Comparison of ENCODE assay signal across 9 mouse cellular contexts in genomic region chr10:127604465-127605250, GRCm38 (mm10). TPM values are rescaled to one million over a fixed set of nuclear protein-coding genes. Genes with fewer than 3 reads are reported as not detected.
DNase-seq lines count a peak whose midpoint lies in the region; ATAC-seq and TF ChIP-seq lines count a peak whose summit lies in the region.
"Had no signal": no experiment of that assay in that cellular context is flagged by ENCODE, and none has a peak within 500 bp of the region (broad histone marks: within the 10 kb centered on the region; RNA-seq: fewer than 3 reads in every experiment).

No protein-coding gene starts in this region.

- peak; percentile 53 for ATAC-seq in kidney, embryonic 15.5 days (replicated peaks; ENCODE audit: low FRiP score)
- no peak for ATAC-seq in frontal cortex, adult (ENCODE audit: low TSS enrichment)

- peaks cover 23% of the 10 kb centered on the region for H3K4me1 ChIP-seq in spleen, adult 2 months (ENCODE audit: control insufficient read depth, insufficient read depth, insufficient read length)
- H3K4me1 ChIP-seq in cortical plate, adult 2 months (ENCODE audit: control insufficient read depth, insufficient read depth, low read length): peaks cover 2% of the 10 kb centered on the region; the same call in 1 of the 2 replicates
- H3K4me1 ChIP-seq in kidney, embryonic 15.5 days: peaks cover 66% of the 10 kb centered on the region

- TF ChIP-seq POLR2A in spleen, adult 2 months (IDR thresholded peaks at IDR 0.05; ENCODE audit: low read depth, low read length): no peak
- no peak for TF ChIP-seq POLR2A in cortical plate, adult 2 months (IDR thresholded peaks at IDR 0.05; ENCODE audit: extremely low read depth, insufficient read depth, low read length)

- TF ChIP-seq CTCF in spleen, adult 2 months (IDR thresholded peaks at IDR 0.05; ENCODE audit: extremely low read depth, insufficient read depth, insufficient read length, insufficient replicate concordance): no peak
- TF ChIP-seq CTCF in cortical plate, adult 2 months (IDR thresholded peaks at IDR 0.05; ENCODE audit: extremely low read depth, insufficient read depth, low read length): no peak

- no peaks in the 10 kb centered on the region for H3K9me3 ChIP-seq in kidney, embryonic 15.5 days (replicated peaks)
- H3K9me3 ChIP-seq: neural tube, embryonic 13.5 days had no signal

- DNase-seq in spleen, adult 2 months (ENCODE audit: low read depth in 1 of 2, low spot score in 2 of 2): peak in 1 of 2 experiments; percentile 26
- no peak for DNase-seq in spleen, adult 12 weeks (ENCODE audit: low spot score)
- peak; percentile 59 for DNase-seq in lung, postnatal 25 days (ENCODE audit: low spot score)
- no peak for DNase-seq in testis, postnatal 10 days (ENCODE audit: low spot score)
- DNase-seq in embryo, embryonic 10 days (ENCODE audit: low spot score): no peak

- 10% methylated on average over 15 of the region's 15 CpGs for WGBS in spleen, adult 2 months
- 7% methylated on average over 15 of the region's 15 CpGs for WGBS in kidney, embryonic 15.5 days

- no peaks in the 10 kb centered on the region for H3K27me3 ChIP-seq in spleen, adult 2 months (ENCODE audit: control insufficient read depth, insufficient read depth, low read length)
- H3K27me3 ChIP-seq in kidney, embryonic 15.5 days: no peaks in the 10 kb centered on the region
- H3K27me3 ChIP-seq: neural tube, embryonic 13.5 days had no signal

- no peak overlapping the region for H3K9ac ChIP-seq in kidney, embryonic 15.5 days
- H3K9ac ChIP-seq: neural tube, embryonic 13.5 days had no signal

- peak overlapping the region; percentile 67 for H3K27ac ChIP-seq in spleen, adult 2 months (ENCODE audit: insufficient read depth, low read length)
- H3K27ac ChIP-seq in cortical plate, adult 2 months (ENCODE audit: insufficient read depth, low read length): 0 out of 2 replicates have a peak overlapping the region, but pooled peaks have one; percentile 0
- peak overlapping the region; percentile 70 for H3K27ac ChIP-seq in kidney, embryonic 15.5 days
- H3K27ac ChIP-seq: neural tube, embryonic 13.5 days had no signal

- H3K4me3 ChIP-seq in spleen, adult 2 months (ENCODE audit: extremely low read depth, insufficient read depth, insufficient read length): no peak overlapping the region
- H3K4me3 ChIP-seq in cortical plate, adult 2 months (ENCODE audit: insufficient read depth, low read length): no peak overlapping the region
- H3K4me3 ChIP-seq in kidney, embryonic 15.5 days (replicated peaks): no peak overlapping the region
- H3K4me3 ChIP-seq: neural tube, embryonic 13.5 days had no signal

- H3K36me3 ChIP-seq in spleen, adult 2 months (ENCODE audit: control insufficient read depth, insufficient read depth, low read length): no peaks in the 10 kb centered on the region
- H3K36me3 ChIP-seq in kidney, embryonic 15.5 days: peaks cover 33% of the 10 kb centered on the region

- H3K4me2 ChIP-seq in kidney, embryonic 15.5 days: peak overlapping the region; percentile 32
- H3K4me2 ChIP-seq: neural tube, embryonic 13.5 days had no signal

RNA-seq across cellular contexts. Expression of gene Lrp1, which starts 16.3 kb away (rescaled TPM):
- 98.7 and 99.4 TPM in 2 replicates for polyA plus RNA-seq in spleen, adult 2 months (2012; rRNA removed)
- 294 and 309 TPM in 2 replicates for polyA plus RNA-seq in cortical plate, adult 2 months (2012; rRNA removed)
- 52.4 and 65.0 TPM in 2 replicates for polyA plus RNA-seq in kidney, embryonic 15.5 days (2015; fragmentation: Nextera tagmentation; extraction: Ambion mirVana)

RNA-seq across cellular contexts. Expression of gene Stat6, which starts 38.1 kb away (rescaled TPM):
- polyA plus RNA-seq in spleen, adult 2 months (2012; rRNA removed): 120 and 126 TPM in 2 replicates
- polyA plus RNA-seq in cortical plate, adult 2 months (2012; rRNA removed): 11.9 and 12.6 TPM in 2 replicates
- 26.5 and 27.2 TPM in 2 replicates for polyA plus RNA-seq in kidney, embryonic 15.5 days (2015; fragmentation: Nextera tagmentation; extraction: Ambion mirVana)

Comparison
In these comparisons a context has a peak if more than half of its experiments do, and no peak if none do; other contexts are left out.
1. H3K27ac ChIP-seq: peak in every context shown above with its lines; median percentile 70 in kidney, embryonic 15.5 days; 67 in spleen, adult 2 months; 0 in cortical plate, adult 2 months.